Mouse (Mus musculus): ENCODE measurements around the gene St7. TPM values are rescaled to one million over a fixed set of nuclear protein-coding genes. Genes with fewer than 3 reads are reported as not detected.
A peak's percentile ranks its signal among the peaks of the same experiment; 100 is the strongest.

St7 gene
- polyA plus RNA-seq, 1 experiment = 4.4 TPM

GRCm38 (mm10) chr6:17823614-17824013, 130.9 kb downstream of the St7 start:
- Histone ChIP-seq H3K4me3 (ENCODE audit: extremely low read depth, insufficient read depth, insufficient read length) (no peak overlapping the region), H3K4me1 (ENCODE audit: control insufficient read depth, insufficient read depth, insufficient read length) (no peaks in the 10 kb centered on the region), H3K27ac (ENCODE audit: insufficient read depth, low read length) (no peak overlapping the region), H3K27me3 (ENCODE audit: control insufficient read depth, insufficient read depth, low read length) (no peaks in the 10 kb centered on the region), H3K36me3 (ENCODE audit: control insufficient read depth, insufficient read depth, low read length) (no peaks in the 10 kb centered on the region)
- TF ChIP-seq POLR2A (IDR thresholded peaks at IDR 0.05; ENCODE audit: low read depth, low read length) (no peak), CTCF (IDR thresholded peaks at IDR 0.05; ENCODE audit: extremely low read depth, insufficient read depth, insufficient read length, insufficient replicate concordance) (no peak)
- 92% methylated on average over 2 of the region's 2 CpGs for WGBS
- no peak for DNase-seq (ENCODE audit: low read depth in 1 of 2, low spot score in 2 of 2)

DNA sequence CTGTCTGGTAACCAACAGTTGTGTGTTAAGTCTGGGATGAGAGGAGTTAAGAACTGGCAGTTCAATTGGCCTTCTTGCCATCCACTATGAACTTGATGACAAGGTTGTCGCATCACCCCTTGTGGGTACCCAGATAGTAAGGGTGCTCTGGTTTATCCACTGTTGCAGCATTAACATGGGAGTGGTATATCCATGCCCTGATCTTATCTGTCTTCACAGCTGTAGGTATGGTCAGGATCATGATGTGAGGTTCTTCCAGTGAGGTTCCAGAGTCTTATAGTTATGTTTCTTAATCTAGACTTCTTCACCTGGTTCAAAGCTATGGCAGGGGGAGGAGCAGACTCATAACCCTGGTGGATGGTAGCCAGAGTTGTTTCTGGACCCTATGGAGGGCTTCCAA, 132.0 kb downstream of the St7 start:
- no peaks in the 10 kb centered on the region for H3K27me3 ChIP-seq (ENCODE audit: control insufficient read depth, insufficient read depth, low read length)
- no peak overlapping the region for H3K4me3 ChIP-seq (ENCODE audit: extremely low read depth, insufficient read depth, insufficient read length)
- no peak for DNase-seq (ENCODE audit: low read depth in 1 of 2, low spot score in 2 of 2)
- H3K27ac ChIP-seq (ENCODE audit: insufficient read depth, low read length) = no peak overlapping the region
- no peak for TF ChIP-seq POLR2A (IDR thresholded peaks at IDR 0.05; ENCODE audit: low read depth, low read length)
- no peak for TF ChIP-seq CTCF (IDR thresholded peaks at IDR 0.05; ENCODE audit: extremely low read depth, insufficient read depth, insufficient read length, insufficient replicate concordance)
- WGBS = 100% methylated on average over 1 of the region's 1 CpGs
- no peaks in the 10 kb centered on the region for H3K36me3 ChIP-seq (ENCODE audit: control insufficient read depth, insufficient read depth, low read length)
- peaks cover 2% of the 10 kb centered on the region; the same call in 1 of the 2 replicates for H3K4me1 ChIP-seq (ENCODE audit: control insufficient read depth, insufficient read depth, insufficient read length)

- Histone ChIP-seq H3K36me3 (ENCODE audit: control insufficient read depth, insufficient read depth, low read length) (no peaks in the 10 kb centered on the region), H3K4me3 (ENCODE audit: extremely low read depth, insufficient read depth, insufficient read length) (no peak overlapping the region), H3K27me3 (ENCODE audit: control insufficient read depth, insufficient read depth, low read length) (no peaks in the 10 kb centered on the region), H3K27ac (ENCODE audit: insufficient read depth, low read length) (no peak overlapping the region), H3K4me1 (ENCODE audit: control insufficient read depth, insufficient read depth, insufficient read length) (peaks cover 2% of the 10 kb centered on the region; the same call in 1 of the 2 replicates)
- TF ChIP-seq POLR2A (IDR thresholded peaks at IDR 0.05; ENCODE audit: low read depth, low read length) = no peak
- no peak for TF ChIP-seq CTCF (IDR thresholded peaks at IDR 0.05; ENCODE audit: extremely low read depth, insufficient read depth, insufficient read length, insufficient replicate concordance)
- 52% methylated on average over 4 of the region's 4 CpGs for WGBS
- DNase-seq (ENCODE audit: low read depth in 1 of 2, low spot score in 2 of 2) = no peak
Measured at GRCm38 (mm10) chr6:17828382-17828781, 135.6 kb downstream of the St7 start.

GRCm38 (mm10) chr6:17829981-17830380, 137.2 kb downstream of the St7 start:
- Histone ChIP-seq H3K27me3 (ENCODE audit: control insufficient read depth, insufficient read depth, low read length) (no peaks in the 10 kb centered on the region), H3K36me3 (ENCODE audit: control insufficient read depth, insufficient read depth, low read length) (no peaks in the 10 kb centered on the region), H3K27ac (ENCODE audit: insufficient read depth, low read length) (no peak overlapping the region), H3K4me1 (ENCODE audit: control insufficient read depth, insufficient read depth, insufficient read length) (peaks cover 2% of the 10 kb centered on the region; the same call in 1 of the 2 replicates), H3K4me3 (ENCODE audit: extremely low read depth, insufficient read depth, insufficient read length) (no peak overlapping the region)
- no peak for TF ChIP-seq CTCF (IDR thresholded peaks at IDR 0.05; ENCODE audit: extremely low read depth, insufficient read depth, insufficient read length, insufficient replicate concordance)
- no peak for TF ChIP-seq POLR2A (IDR thresholded peaks at IDR 0.05; ENCODE audit: low read depth, low read length)
- 93% methylated on average over 1 of the region's 1 CpGs for WGBS
- no peak for DNase-seq (ENCODE audit: low read depth in 1 of 2, low spot score in 2 of 2)

DNA sequence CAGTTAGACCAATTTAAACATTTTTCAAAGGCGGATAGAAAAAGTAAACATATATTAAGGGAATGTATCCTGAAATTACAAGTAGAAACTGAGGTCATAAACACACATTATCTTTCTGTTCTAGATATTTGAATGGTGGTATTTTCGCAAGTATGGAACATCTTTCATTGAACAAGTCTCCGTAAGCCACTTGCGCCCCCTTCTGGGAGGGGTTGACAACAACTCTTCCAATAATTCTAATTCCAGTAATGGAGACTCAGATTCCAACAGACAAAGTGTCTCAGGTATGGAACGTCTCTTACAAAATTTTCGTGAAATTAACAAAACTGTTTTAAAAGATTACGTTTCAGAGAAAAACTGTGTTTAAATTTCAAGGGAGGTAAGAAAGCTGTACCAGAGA, 141.8 kb downstream of the St7 start:
- DNase-seq (ENCODE audit: low read depth in 1 of 2, low spot score in 2 of 2) = peak in 1 of 2 experiments; percentile 61
- TF ChIP-seq CTCF (IDR thresholded peaks at IDR 0.05; ENCODE audit: extremely low read depth, insufficient read depth, insufficient read length, insufficient replicate concordance) (peak; percentile 66; the same call in 1 of the 2 replicates), POLR2A (IDR thresholded peaks at IDR 0.05; ENCODE audit: low read depth, low read length) (no peak)

DNA sequence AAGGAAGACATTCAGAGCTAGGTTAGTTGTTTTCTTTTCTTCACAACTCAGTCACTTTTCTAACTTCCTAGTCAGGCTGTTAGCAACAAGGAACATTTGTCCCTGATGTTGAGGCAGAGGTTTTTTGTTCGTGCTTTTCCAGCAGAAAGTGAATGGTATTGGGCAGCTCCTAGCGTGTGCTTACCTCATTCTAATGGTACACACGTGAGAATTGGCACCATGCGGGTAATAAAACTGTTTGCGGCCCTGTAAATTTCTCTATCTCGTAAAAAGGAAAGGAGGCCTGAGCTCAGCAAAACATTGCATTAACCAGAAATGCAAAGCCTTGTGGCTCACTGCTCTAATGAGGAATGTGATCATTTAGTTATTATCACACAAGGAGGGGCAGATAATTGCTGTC, 143.0 kb downstream of the St7 start:
- TF ChIP-seq CTCF (IDR thresholded peaks at IDR 0.05; ENCODE audit: extremely low read depth, insufficient read depth, insufficient read length, insufficient replicate concordance) = no peak
- H3K4me3 ChIP-seq (ENCODE audit: extremely low read depth, insufficient read depth, insufficient read length) = no peak overlapping the region
- no peak overlapping the region for H3K27ac ChIP-seq (ENCODE audit: insufficient read depth, low read length)
- no peaks in the 10 kb centered on the region for H3K36me3 ChIP-seq (ENCODE audit: control insufficient read depth, insufficient read depth, low read length)
- 97% methylated on average over 6 of the region's 6 CpGs for WGBS
- no peak for DNase-seq (ENCODE audit: low read depth in 1 of 2, low spot score in 2 of 2)
- no peaks in the 10 kb centered on the region for H3K4me1 ChIP-seq (ENCODE audit: control insufficient read depth, insufficient read depth, insufficient read length)
- H3K27me3 ChIP-seq (ENCODE audit: control insufficient read depth, insufficient read depth, low read length) = no peaks in the 10 kb centered on the region

More for the DNA sequence above, 141.8 kb downstream of the St7 start:
- Histone ChIP-seq H3K36me3 (ENCODE audit: control insufficient read depth, insufficient read depth, low read length) (no peaks in the 10 kb centered on the region), H3K4me1 (ENCODE audit: control insufficient read depth, insufficient read depth, insufficient read length) (no peaks in the 10 kb centered on the region), H3K27ac (ENCODE audit: insufficient read depth, low read length) (no peak overlapping the region), H3K4me3 (ENCODE audit: extremely low read depth, insufficient read depth, insufficient read length) (no peak overlapping the region), H3K27me3 (ENCODE audit: control insufficient read depth, insufficient read depth, low read length) (no peaks in the 10 kb centered on the region)
- 52% methylated on average over 7 of the region's 7 CpGs for WGBS

GRCm38 (mm10) chr6:17837676-17838075, 144.9 kb downstream of the St7 start:
- no peak overlapping the region for H3K27ac ChIP-seq (ENCODE audit: insufficient read depth, low read length)
- H3K4me3 ChIP-seq (ENCODE audit: extremely low read depth, insufficient read depth, insufficient read length) = no peak overlapping the region
- DNase-seq (ENCODE audit: low read depth in 1 of 2, low spot score in 2 of 2) = no peak
- 46% methylated on average over 1 of the region's 1 CpGs for WGBS
- H3K36me3 ChIP-seq (ENCODE audit: control insufficient read depth, insufficient read depth, low read length) = no peaks in the 10 kb centered on the region
- H3K27me3 ChIP-seq (ENCODE audit: control insufficient read depth, insufficient read depth, low read length) = no peaks in the 10 kb centered on the region
- H3K4me1 ChIP-seq (ENCODE audit: control insufficient read depth, insufficient read depth, insufficient read length) = no peaks in the 10 kb centered on the region
- TF ChIP-seq CTCF (IDR thresholded peaks at IDR 0.05; ENCODE audit: extremely low read depth, insufficient read depth, insufficient read length, insufficient replicate concordance) (no peak), POLR2A (IDR thresholded peaks at IDR 0.05; ENCODE audit: low read depth, low read length) (no peak)
